Mouse (Mus musculus): Measurements from ENCODE around the gene Pigh. TPM values are rescaled to one million over a fixed set of nuclear protein-coding genes. Genes with fewer than 3 reads are reported as not detected.

Pigh gene
- polyA plus RNA-seq, 1 experiment from 2014 or later = 21.6 TPM

DNA sequence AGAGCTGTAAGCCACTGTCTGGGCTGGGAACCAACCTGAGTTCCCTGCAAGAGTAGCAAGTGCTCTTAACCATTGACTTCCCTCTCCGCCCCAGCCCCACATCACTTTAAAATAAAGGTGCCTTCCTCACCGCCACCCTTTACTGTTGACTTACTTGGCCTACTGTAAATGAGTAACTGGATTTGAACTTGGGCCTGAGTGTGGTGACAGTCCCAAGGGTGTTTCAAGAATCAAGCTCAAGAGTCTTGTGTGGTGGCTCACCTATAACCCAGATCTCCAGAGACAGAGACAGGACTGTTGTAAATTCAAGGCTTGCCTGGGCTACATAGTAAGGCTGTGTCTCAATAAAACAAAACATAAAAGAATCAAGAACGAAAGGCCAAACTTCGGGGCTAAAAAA, 29.5 kb upstream of the Pigh start:
- 93% methylated on average over 4 of the region's 4 CpGs for WGBS
- Histone ChIP-seq H3K36me3 (ENCODE audit: control insufficient read depth, insufficient read depth) (no peaks in the 10 kb centered on the region), H3K4me1 (replicated peaks; ENCODE audit: control insufficient read depth, insufficient read depth, low read length) (no peaks in the 10 kb centered on the region), H3K27ac (ENCODE audit: low read length) (no peak overlapping the region), H3K27me3 (replicated peaks; ENCODE audit: control insufficient read depth, insufficient read depth, low read length) (no peaks in the 10 kb centered on the region), H3K4me3 (replicated peaks; ENCODE audit: low read length) (no peak overlapping the region), H3K4me2 (ENCODE audit: low read length) (no peak overlapping the region), H3K9ac (replicated peaks; ENCODE audit: low read depth, low read length) (no peak overlapping the region), H3K9me3 (ENCODE audit: control insufficient read depth, low read length) (no peaks in the 10 kb centered on the region)
- ATAC-seq = no peak

DNA sequence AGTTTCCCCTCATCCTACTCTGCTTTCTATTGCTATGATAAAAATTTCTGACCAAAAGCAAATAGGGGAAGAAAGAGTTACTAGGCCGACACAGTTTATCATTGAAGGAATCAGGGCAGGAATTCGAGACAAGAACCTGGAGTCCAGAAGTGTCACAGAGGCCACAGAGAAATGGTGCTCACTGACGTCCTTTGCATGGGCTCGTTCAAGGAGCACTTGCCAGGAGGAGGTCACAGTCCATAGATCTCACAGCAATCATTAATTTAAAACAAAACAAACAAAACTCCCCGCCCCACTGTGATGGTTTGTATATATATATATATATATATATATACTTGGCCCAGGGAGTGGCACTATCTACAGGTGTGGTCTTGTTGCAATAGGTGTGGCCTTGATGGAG, 15.9 kb upstream of the Pigh start:
- Histone ChIP-seq H3K27ac (ENCODE audit: low read length) (no peak overlapping the region), H3K9me3 (ENCODE audit: control insufficient read depth, low read length) (no peaks in the 10 kb centered on the region), H3K4me3 (replicated peaks; ENCODE audit: low read length) (no peak overlapping the region), H3K36me3 (ENCODE audit: control insufficient read depth, insufficient read depth) (no peaks in the 10 kb centered on the region), H3K4me2 (ENCODE audit: low read length) (no peak overlapping the region), H3K9ac (replicated peaks; ENCODE audit: low read depth, low read length) (no peak overlapping the region), H3K4me1 (replicated peaks; ENCODE audit: control insufficient read depth, insufficient read depth, low read length) (no peaks in the 10 kb centered on the region), H3K27me3 (replicated peaks; ENCODE audit: control insufficient read depth, insufficient read depth, low read length) (no peaks in the 10 kb centered on the region)
- 94% methylated on average over 5 of the region's 5 CpGs for WGBS
- no peak for ATAC-seq

DNA sequence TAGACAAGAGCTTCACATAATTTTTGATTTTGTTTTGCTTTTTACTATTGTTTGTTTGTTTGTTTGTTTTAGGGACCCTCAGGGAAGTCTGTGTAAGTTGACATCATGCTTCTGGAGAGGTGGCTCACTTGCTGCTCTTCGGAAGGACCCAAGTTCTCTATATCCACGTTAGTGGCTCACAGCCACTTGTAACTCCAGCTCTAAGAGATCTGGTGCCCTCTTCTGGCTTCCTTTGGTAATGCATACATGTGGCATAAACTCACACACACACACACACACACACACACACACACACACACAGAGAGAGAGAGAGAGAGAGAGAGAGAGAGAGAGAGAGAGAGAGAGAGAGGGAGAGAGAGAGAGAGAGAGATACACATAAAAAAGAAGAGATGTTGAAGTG, 15.1 kb upstream of the Pigh start:
- Histone ChIP-seq H3K4me3 (replicated peaks; ENCODE audit: low read length) (no peak overlapping the region), H3K27ac (ENCODE audit: low read length) (no peak overlapping the region), H3K9me3 (ENCODE audit: control insufficient read depth, low read length) (no peaks in the 10 kb centered on the region), H3K36me3 (ENCODE audit: control insufficient read depth, insufficient read depth) (no peaks in the 10 kb centered on the region), H3K9ac (replicated peaks; ENCODE audit: low read depth, low read length) (no peak overlapping the region), H3K4me1 (replicated peaks; ENCODE audit: control insufficient read depth, insufficient read depth, low read length) (no peaks in the 10 kb centered on the region), H3K4me2 (ENCODE audit: low read length) (no peak overlapping the region), H3K27me3 (replicated peaks; ENCODE audit: control insufficient read depth, insufficient read depth, low read length) (no peaks in the 10 kb centered on the region)
- 57% methylated on average over 2 of the region's 2 CpGs for WGBS
- no peak for ATAC-seq

- H3K4me3 ChIP-seq (replicated peaks; ENCODE audit: low read length) = no peak overlapping the region
- H3K4me2 ChIP-seq (ENCODE audit: low read length) = no peak overlapping the region
- no peaks in the 10 kb centered on the region for H3K27me3 ChIP-seq (replicated peaks; ENCODE audit: control insufficient read depth, insufficient read depth, low read length)
- no peaks in the 10 kb centered on the region for H3K4me1 ChIP-seq (replicated peaks; ENCODE audit: control insufficient read depth, insufficient read depth, low read length)
- H3K9me3 ChIP-seq (ENCODE audit: control insufficient read depth, low read length) = no peaks in the 10 kb centered on the region
- no peaks in the 10 kb centered on the region for H3K36me3 ChIP-seq (ENCODE audit: control insufficient read depth, insufficient read depth)
- WGBS = 84% methylated on average over 3 of the region's 3 CpGs
- H3K27ac ChIP-seq (ENCODE audit: low read length) = no peak overlapping the region
- ATAC-seq = no peak
- no peak overlapping the region for H3K9ac ChIP-seq (replicated peaks; ENCODE audit: low read depth, low read length)
Measured at GRCm38 (mm10) chr12:79103773-79104172, 14.3 kb upstream of the Pigh start.

DNA sequence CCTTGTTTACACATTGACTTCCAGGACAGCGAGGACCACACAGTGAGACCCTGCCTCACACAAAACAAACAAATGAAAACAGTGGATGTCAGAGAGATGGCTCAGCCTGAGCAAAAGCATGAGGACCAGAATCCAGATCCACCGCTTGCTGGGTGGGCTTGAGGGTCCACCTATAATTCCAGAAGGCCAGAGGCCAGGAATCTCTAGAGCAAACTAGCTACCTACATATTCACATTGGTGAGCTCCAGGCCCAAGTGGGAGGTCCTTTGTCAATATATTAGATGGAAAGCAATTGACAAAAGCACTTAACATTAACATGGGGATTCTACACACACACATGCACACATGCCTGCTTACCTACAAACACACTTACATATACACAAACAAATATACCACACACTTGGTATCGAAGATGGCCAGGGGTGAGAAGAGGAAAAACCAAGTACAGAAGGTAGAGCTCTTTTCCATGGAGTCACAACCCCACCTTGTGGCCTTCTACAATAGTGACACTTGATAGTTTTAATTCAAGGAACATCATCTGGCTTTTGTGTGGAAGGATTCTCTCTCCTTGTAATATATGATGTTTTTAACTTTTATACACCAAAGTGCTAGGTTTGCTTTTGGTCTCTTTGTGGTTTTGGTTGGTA, 7.8 kb upstream of the Pigh start:
- no peak overlapping the region for H3K4me2 ChIP-seq (ENCODE audit: low read length)
- H3K27me3 ChIP-seq (replicated peaks; ENCODE audit: control insufficient read depth, insufficient read depth, low read length) = no peaks in the 10 kb centered on the region
- H3K9me3 ChIP-seq (ENCODE audit: control insufficient read depth, low read length) = no peaks in the 10 kb centered on the region
- no peak overlapping the region for H3K4me3 ChIP-seq (replicated peaks; ENCODE audit: low read length)
- H3K4me1 ChIP-seq (replicated peaks; ENCODE audit: control insufficient read depth, insufficient read depth, low read length) = no peaks in the 10 kb centered on the region
- H3K27ac ChIP-seq (ENCODE audit: low read length) = no peak overlapping the region
- H3K9ac ChIP-seq (replicated peaks; ENCODE audit: low read depth, low read length) = no peak overlapping the region
- no peaks in the 10 kb centered on the region for H3K36me3 ChIP-seq (ENCODE audit: control insufficient read depth, insufficient read depth)
- peak; percentile 65 for ATAC-seq
- 65% methylated on average over 3 of the region's 3 CpGs for WGBS

- H3K4me1 ChIP-seq (replicated peaks; ENCODE audit: control insufficient read depth, insufficient read depth, low read length) = peaks cover 4% of the 10 kb centered on the region
- no peaks in the 10 kb centered on the region for H3K27me3 ChIP-seq (replicated peaks; ENCODE audit: control insufficient read depth, insufficient read depth, low read length)
- H3K36me3 ChIP-seq (ENCODE audit: control insufficient read depth, insufficient read depth) = no peaks in the 10 kb centered on the region
- no peak overlapping the region for H3K4me3 ChIP-seq (replicated peaks; ENCODE audit: low read length)
- ATAC-seq = no peak
- H3K4me2 ChIP-seq (ENCODE audit: low read length) = no peak overlapping the region
- H3K27ac ChIP-seq (ENCODE audit: low read length) = no peak overlapping the region
- H3K9ac ChIP-seq (replicated peaks; ENCODE audit: low read depth, low read length) = no peak overlapping the region
- no peaks in the 10 kb centered on the region for H3K9me3 ChIP-seq (ENCODE audit: control insufficient read depth, low read length)
- 32% methylated on average over 4 of the region's 4 CpGs for WGBS
Measured at GRCm38 (mm10) chr12:79092569-79092968, 3.1 kb upstream of the Pigh start.

GRCm38 (mm10) chr12:79073362-79073761, 16.1 kb downstream of the Pigh start:
- Histone ChIP-seq H3K4me2 (ENCODE audit: low read length) (no peak overlapping the region), H3K9ac (replicated peaks; ENCODE audit: low read depth, low read length) (no peak overlapping the region), H3K27me3 (replicated peaks; ENCODE audit: control insufficient read depth, insufficient read depth, low read length) (no peaks in the 10 kb centered on the region), H3K27ac (ENCODE audit: low read length) (no peak overlapping the region), H3K36me3 (ENCODE audit: control insufficient read depth, insufficient read depth) (peaks cover 10% of the 10 kb centered on the region), H3K4me3 (replicated peaks; ENCODE audit: low read length) (no peak overlapping the region), H3K9me3 (ENCODE audit: control insufficient read depth, low read length) (no peaks in the 10 kb centered on the region), H3K4me1 (replicated peaks; ENCODE audit: control insufficient read depth, insufficient read depth, low read length) (no peaks in the 10 kb centered on the region)
- ATAC-seq = no peak
- WGBS = 94% methylated on average over 6 of the region's 6 CpGs

DNA sequence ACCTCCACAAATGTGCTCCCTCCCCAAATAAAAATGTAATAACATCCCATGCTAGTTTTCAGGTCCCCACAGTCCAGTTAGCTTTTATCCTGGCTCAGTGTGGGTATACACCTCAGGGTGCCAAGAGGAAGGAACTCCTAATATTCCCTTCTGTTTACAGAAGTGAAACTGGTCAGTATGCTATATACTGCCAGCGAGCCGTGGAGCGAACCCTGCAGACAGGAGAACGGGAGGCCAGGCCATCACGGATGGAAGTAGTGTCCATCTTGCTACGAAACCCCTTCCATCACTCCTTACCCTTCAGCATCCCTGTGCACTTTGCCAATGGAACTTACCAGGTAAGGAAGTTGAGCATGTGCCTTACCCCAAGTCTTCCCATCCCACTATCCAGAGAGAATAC, 16.9 kb downstream of the Pigh start:
- H3K4me3 ChIP-seq (replicated peaks; ENCODE audit: low read length) = no peak overlapping the region
- H3K36me3 ChIP-seq (ENCODE audit: control insufficient read depth, insufficient read depth) = peaks cover 8% of the 10 kb centered on the region; the same call in 1 of the 2 replicates
- WGBS = 93% methylated on average over 6 of the region's 6 CpGs
- no peak for ATAC-seq
- no peak overlapping the region for H3K27ac ChIP-seq (ENCODE audit: low read length)
- no peak overlapping the region for H3K4me2 ChIP-seq (ENCODE audit: low read length)
- no peaks in the 10 kb centered on the region for H3K4me1 ChIP-seq (replicated peaks; ENCODE audit: control insufficient read depth, insufficient read depth, low read length)
- H3K27me3 ChIP-seq (replicated peaks; ENCODE audit: control insufficient read depth, insufficient read depth, low read length) = no peaks in the 10 kb centered on the region
- H3K9ac ChIP-seq (replicated peaks; ENCODE audit: low read depth, low read length) = no peak overlapping the region
- no peaks in the 10 kb centered on the region for H3K9me3 ChIP-seq (ENCODE audit: control insufficient read depth, low read length)

DNA sequence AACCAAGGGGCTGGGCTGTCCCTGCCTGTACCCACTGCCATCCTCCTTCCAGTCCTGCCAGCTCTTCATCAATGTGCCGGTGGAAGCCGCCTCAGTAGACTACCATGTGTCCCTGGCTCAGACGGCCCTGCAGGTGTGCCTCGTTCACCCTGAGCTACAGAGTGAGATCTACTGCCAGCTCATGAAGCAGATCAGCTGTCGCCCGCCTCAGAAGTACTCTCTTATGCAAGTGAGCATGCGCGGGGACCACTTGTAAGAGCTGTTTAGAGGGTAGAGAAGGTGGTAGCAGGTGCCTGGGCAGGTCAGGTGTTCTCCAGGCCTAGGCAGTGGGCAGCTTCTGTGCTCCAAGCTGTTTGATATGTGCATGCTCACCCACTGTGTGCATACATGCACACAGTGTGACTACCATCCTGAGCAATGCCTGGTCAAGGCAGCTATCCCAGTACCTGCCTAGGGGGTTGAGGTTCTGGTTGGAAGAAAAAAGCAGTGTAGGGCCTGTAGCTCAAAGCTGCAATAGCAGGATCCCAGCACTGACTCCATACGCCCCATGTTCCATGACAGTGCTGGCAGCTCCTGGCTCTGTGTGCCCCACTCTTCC, 18.6 kb downstream of the Pigh start:
- Histone ChIP-seq H3K4me2 (ENCODE audit: low read length) (no peak overlapping the region), H3K36me3 (ENCODE audit: control insufficient read depth, insufficient read depth) (peaks cover 2% of the 10 kb centered on the region), H3K27me3 (replicated peaks; ENCODE audit: control insufficient read depth, insufficient read depth, low read length) (no peaks in the 10 kb centered on the region), H3K9me3 (ENCODE audit: control insufficient read depth, low read length) (no peaks in the 10 kb centered on the region), H3K9ac (replicated peaks; ENCODE audit: low read depth, low read length) (no peak overlapping the region), H3K4me3 (replicated peaks; ENCODE audit: low read length) (no peak overlapping the region), H3K4me1 (replicated peaks; ENCODE audit: control insufficient read depth, insufficient read depth, low read length) (no peaks in the 10 kb centered on the region), H3K27ac (ENCODE audit: low read length) (no peak overlapping the region)
- 85% methylated on average over 9 of the region's 9 CpGs for WGBS
- ATAC-seq = no peak

DNA sequence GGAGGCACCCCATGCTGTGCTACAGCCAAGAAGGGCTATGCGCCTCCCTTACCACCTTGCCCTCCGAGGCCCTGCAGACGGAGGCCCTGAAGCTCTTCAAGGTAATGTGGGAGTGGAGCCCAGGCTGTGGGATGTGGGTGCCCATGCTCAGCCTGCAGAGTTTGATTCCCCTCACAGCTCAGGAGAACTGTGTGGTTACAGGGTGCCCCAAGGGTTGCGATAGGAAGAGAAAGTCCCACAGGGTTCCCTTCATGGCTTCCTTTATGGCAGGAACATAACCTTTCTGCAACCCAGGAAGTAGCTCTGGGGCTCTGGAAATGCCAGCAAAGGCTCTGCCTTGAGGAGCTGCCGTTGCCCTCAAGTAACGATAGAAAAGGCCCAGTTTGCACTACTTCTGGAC, 19.5 kb downstream of the Pigh start:
- no peaks in the 10 kb centered on the region for H3K27me3 ChIP-seq (replicated peaks; ENCODE audit: control insufficient read depth, insufficient read depth, low read length)
- no peaks in the 10 kb centered on the region for H3K4me1 ChIP-seq (replicated peaks; ENCODE audit: control insufficient read depth, insufficient read depth, low read length)
- no peak overlapping the region for H3K27ac ChIP-seq (ENCODE audit: low read length)
- H3K4me2 ChIP-seq (ENCODE audit: low read length) = no peak overlapping the region
- H3K9me3 ChIP-seq (ENCODE audit: control insufficient read depth, low read length) = no peaks in the 10 kb centered on the region
- no peaks in the 10 kb centered on the region; the same call in none of the 2 replicates for H3K36me3 ChIP-seq (ENCODE audit: control insufficient read depth, insufficient read depth)
- WGBS = 85% methylated on average over 6 of the region's 6 CpGs
- no peak overlapping the region for H3K4me3 ChIP-seq (replicated peaks; ENCODE audit: low read length)
- ATAC-seq = no peak
- H3K9ac ChIP-seq (replicated peaks; ENCODE audit: low read depth, low read length) = no peak overlapping the region

All from forebrain, embryonic 16.5 days (tissue).